Mouse (Mus musculus): Measurements from ENCODE around the gene Tubd1. TPM values are rescaled to one million over a fixed set of nuclear protein-coding genes. Genes with fewer than 3 reads are reported as not detected.

The Tubd1 gene
- polyA plus RNA-seq, 1 experiment from 2014 or later: 9.8 TPM

- Histone ChIP-seq H3K4me3 (replicated peaks) (no peak overlapping the region), H3K27me3 (no peaks in the 10 kb centered on the region), H3K27ac (replicated peaks) (peak overlapping the region; percentile 39; the same call in 1 of the 2 replicates), H3K4me1 (replicated peaks) (peaks cover 53% of the 10 kb centered on the region), H3K36me3 (replicated peaks) (peaks cover 4% of the 10 kb centered on the region; the same call in 1 of the 2 replicates), H3K9ac (no peak overlapping the region), H3K4me2 (no peak overlapping the region), H3K9me3 (replicated peaks) (no peaks in the 10 kb centered on the region)
- 61% methylated on average over 2 of the region's 2 CpGs for WGBS (ENCODE audit: insufficient replicate concordance)
- ATAC-seq (ENCODE audit: insufficient read depth): no peak
Observed at GRCm38 (mm10) chr11:86591931-86592616, 47.3 kb downstream of the Tubd1 start.

GRCm38 (mm10) chr11:86592993-86593392 is 48.2 kb downstream of the Tubd1 start:
- Histone ChIP-seq H3K9ac (no peak overlapping the region), H3K27ac (replicated peaks) (0 out of 2 replicates have a peak overlapping the region, but pooled peaks have one; percentile 25), H3K36me3 (replicated peaks) (peaks cover 4% of the 10 kb centered on the region; the same call in 1 of the 2 replicates), H3K27me3 (no peaks in the 10 kb centered on the region), H3K4me1 (replicated peaks) (peaks cover 44% of the 10 kb centered on the region), H3K9me3 (replicated peaks) (no peaks in the 10 kb centered on the region), H3K4me2 (no peak overlapping the region), H3K4me3 (replicated peaks) (no peak overlapping the region)
- 6% methylated on average over 3 of the region's 3 CpGs for WGBS (ENCODE audit: insufficient replicate concordance)
- ATAC-seq (ENCODE audit: insufficient read depth): peak; percentile 66

- no peak for ATAC-seq (ENCODE audit: insufficient read depth)
- Histone ChIP-seq H3K36me3 (replicated peaks) (peaks cover 4% of the 10 kb centered on the region; the same call in 1 of the 2 replicates), H3K27me3 (no peaks in the 10 kb centered on the region), H3K4me3 (replicated peaks) (no peak overlapping the region), H3K4me1 (replicated peaks) (peaks cover 40% of the 10 kb centered on the region), H3K27ac (replicated peaks) (0 out of 2 replicates have a peak overlapping the region, but pooled peaks have one; percentile 25), H3K4me2 (no peak overlapping the region), H3K9me3 (replicated peaks) (no peaks in the 10 kb centered on the region), H3K9ac (no peak overlapping the region)
- WGBS (ENCODE audit: insufficient replicate concordance): 54% methylated on average over 5 of the region's 5 CpGs
Observed at GRCm38 (mm10) chr11:86593443-86593842, 48.7 kb downstream of the Tubd1 start.

DNA sequence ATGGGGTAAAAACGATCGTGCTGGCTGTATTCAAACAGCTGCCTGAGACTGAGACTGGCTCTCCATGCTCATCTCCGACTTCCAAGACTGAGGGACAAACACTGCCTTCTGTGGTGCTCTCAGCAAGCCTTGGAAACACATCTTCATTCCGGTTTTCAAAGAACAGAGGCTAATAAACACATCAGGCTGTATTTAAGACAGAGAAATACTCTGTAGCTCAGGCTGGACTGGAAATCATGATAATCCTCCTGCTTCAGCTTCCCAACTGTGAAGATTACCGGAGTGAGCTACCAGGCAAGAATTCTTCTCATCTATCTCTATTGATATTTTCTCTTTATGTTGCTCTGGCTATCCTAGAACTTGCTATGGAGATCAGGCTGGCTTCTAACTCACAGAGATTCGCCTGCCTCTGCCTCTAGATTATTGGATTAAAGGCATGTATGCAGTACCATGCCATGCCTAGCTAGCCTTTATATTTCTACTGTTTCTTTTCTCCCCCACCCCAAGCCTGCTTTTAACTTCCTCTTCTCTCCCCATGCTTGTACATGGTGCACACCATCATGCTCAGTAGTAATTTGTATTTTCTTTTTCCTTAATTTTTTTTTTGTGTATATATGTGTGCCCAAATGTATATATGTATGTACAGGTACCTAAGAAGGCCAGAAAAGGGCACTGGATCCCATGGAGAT is 49.5 kb downstream of the Tubd1 start:
- 42% methylated on average over 6 of the region's 6 CpGs for WGBS (ENCODE audit: insufficient replicate concordance)
- Histone ChIP-seq H3K4me3 (replicated peaks) (no peak overlapping the region), H3K27ac (replicated peaks) (no peak overlapping the region), H3K27me3 (no peaks in the 10 kb centered on the region), H3K4me2 (no peak overlapping the region), H3K4me1 (replicated peaks) (peaks cover 33% of the 10 kb centered on the region), H3K9ac (no peak overlapping the region), H3K36me3 (replicated peaks) (peaks cover 10% of the 10 kb centered on the region; the same call in 1 of the 2 replicates), H3K9me3 (replicated peaks) (no peaks in the 10 kb centered on the region)
- no peak for ATAC-seq (ENCODE audit: insufficient read depth)

GRCm38 (mm10) chr11:86595366-86595765 is 50.6 kb downstream of the Tubd1 start:
- ATAC-seq (ENCODE audit: insufficient read depth): no peak
- Histone ChIP-seq H3K9me3 (replicated peaks) (no peaks in the 10 kb centered on the region), H3K4me1 (replicated peaks) (peaks cover 33% of the 10 kb centered on the region), H3K27me3 (no peaks in the 10 kb centered on the region), H3K27ac (replicated peaks) (no peak overlapping the region), H3K9ac (no peak overlapping the region), H3K4me2 (no peak overlapping the region), H3K4me3 (replicated peaks) (no peak overlapping the region), H3K36me3 (replicated peaks) (peaks cover 17% of the 10 kb centered on the region)
- WGBS (ENCODE audit: insufficient replicate concordance): 85% methylated on average over 6 of the region's 6 CpGs

- H3K27ac ChIP-seq (replicated peaks): no peak overlapping the region
- 75% methylated on average over 7 of the region's 7 CpGs for WGBS (ENCODE audit: insufficient replicate concordance)
Observed at GRCm38 (mm10) chr11:86596187-86596960, 51.6 kb downstream of the Tubd1 start.

DNA sequence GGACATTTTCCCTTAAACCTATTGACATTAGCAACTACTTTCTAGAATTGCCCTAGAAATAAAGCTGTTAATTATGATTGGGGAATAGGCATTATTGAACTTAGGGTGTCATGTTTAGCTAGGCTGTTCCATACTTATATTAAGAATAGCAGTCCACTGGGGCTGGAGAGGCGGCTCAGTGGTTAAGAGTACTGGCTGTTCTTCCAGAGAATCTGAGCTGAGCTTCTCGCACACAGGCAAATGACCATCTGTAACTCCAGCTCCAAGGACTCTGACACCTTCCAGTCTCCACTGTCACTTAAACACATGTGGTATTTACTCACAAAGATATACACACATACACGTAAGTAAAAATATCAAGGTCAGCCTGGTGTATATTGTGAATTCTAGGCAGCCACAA is 52.2 kb downstream of the Tubd1 start:
- no peaks in the 10 kb centered on the region for H3K9me3 ChIP-seq (replicated peaks)
- H3K4me1 ChIP-seq (replicated peaks): peaks cover 32% of the 10 kb centered on the region
- no peaks in the 10 kb centered on the region for H3K27me3 ChIP-seq
- no peak overlapping the region for H3K4me2 ChIP-seq
- 80% methylated on average over 3 of the region's 3 CpGs for WGBS (ENCODE audit: insufficient replicate concordance)
- no peak overlapping the region for H3K4me3 ChIP-seq (replicated peaks)
- H3K9ac ChIP-seq: no peak overlapping the region
- peaks cover 17% of the 10 kb centered on the region for H3K36me3 ChIP-seq (replicated peaks)
- no peak for ATAC-seq (ENCODE audit: insufficient read depth)
- no peak overlapping the region for H3K27ac ChIP-seq (replicated peaks)

More at GRCm38 (mm10) chr11:86596187-86596960, 51.6 kb downstream of the Tubd1 start:
- Histone ChIP-seq H3K36me3 (replicated peaks) (peaks cover 17% of the 10 kb centered on the region), H3K4me1 (replicated peaks) (peaks cover 33% of the 10 kb centered on the region), H3K4me3 (replicated peaks) (no peak overlapping the region), H3K9me3 (replicated peaks) (no peaks in the 10 kb centered on the region), H3K9ac (no peak overlapping the region), H3K27me3 (no peaks in the 10 kb centered on the region), H3K4me2 (no peak overlapping the region)
- ATAC-seq (ENCODE audit: insufficient read depth): no peak

GRCm38 (mm10) chr11:86598154-86598553 is 53.4 kb downstream of the Tubd1 start:
- H3K4me3 ChIP-seq (replicated peaks): no peak overlapping the region
- no peak overlapping the region for H3K9ac ChIP-seq
- peaks cover 25% of the 10 kb centered on the region for H3K4me1 ChIP-seq (replicated peaks)
- no peak for ATAC-seq (ENCODE audit: insufficient read depth)
- no peak overlapping the region for H3K27ac ChIP-seq (replicated peaks)
- no peak overlapping the region for H3K4me2 ChIP-seq
- no peaks in the 10 kb centered on the region for H3K9me3 ChIP-seq (replicated peaks)
- H3K27me3 ChIP-seq: no peaks in the 10 kb centered on the region
- 87% methylated on average over 5 of the region's 5 CpGs for WGBS (ENCODE audit: insufficient replicate concordance)
- peaks cover 17% of the 10 kb centered on the region for H3K36me3 ChIP-seq (replicated peaks)

DNA sequence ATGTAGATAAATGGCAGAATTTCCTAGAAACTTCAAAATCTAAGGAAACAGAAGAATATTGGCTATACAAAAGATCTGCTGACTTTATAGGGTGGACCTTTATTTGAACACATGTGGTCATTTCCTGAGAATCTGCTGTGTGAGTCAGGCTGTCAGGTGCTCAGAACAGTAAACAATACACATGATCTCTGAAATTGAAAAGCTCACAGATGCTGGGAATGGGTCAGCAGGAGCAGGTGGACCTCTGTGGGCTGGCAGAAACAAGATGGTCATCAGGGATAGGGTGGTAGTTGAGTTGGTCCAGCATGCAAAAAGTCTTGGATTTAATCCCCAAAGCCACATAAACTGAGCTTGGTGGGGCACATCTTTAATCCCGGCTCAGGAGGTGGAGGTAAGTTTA is 53.8 kb downstream of the Tubd1 start:
- Histone ChIP-seq H3K4me2 (no peak overlapping the region), H3K4me1 (replicated peaks) (peaks cover 24% of the 10 kb centered on the region), H3K9me3 (replicated peaks) (no peaks in the 10 kb centered on the region), H3K27me3 (no peaks in the 10 kb centered on the region), H3K27ac (replicated peaks) (0 out of 2 replicates have a peak overlapping the region, but pooled peaks have one; percentile 19), H3K36me3 (replicated peaks) (peaks cover 17% of the 10 kb centered on the region), H3K4me3 (replicated peaks) (no peak overlapping the region), H3K9ac (no peak overlapping the region)
- WGBS (ENCODE audit: insufficient replicate concordance): 76% methylated on average over 1 of the region's 1 CpGs
- no peak for ATAC-seq (ENCODE audit: insufficient read depth)

DNA sequence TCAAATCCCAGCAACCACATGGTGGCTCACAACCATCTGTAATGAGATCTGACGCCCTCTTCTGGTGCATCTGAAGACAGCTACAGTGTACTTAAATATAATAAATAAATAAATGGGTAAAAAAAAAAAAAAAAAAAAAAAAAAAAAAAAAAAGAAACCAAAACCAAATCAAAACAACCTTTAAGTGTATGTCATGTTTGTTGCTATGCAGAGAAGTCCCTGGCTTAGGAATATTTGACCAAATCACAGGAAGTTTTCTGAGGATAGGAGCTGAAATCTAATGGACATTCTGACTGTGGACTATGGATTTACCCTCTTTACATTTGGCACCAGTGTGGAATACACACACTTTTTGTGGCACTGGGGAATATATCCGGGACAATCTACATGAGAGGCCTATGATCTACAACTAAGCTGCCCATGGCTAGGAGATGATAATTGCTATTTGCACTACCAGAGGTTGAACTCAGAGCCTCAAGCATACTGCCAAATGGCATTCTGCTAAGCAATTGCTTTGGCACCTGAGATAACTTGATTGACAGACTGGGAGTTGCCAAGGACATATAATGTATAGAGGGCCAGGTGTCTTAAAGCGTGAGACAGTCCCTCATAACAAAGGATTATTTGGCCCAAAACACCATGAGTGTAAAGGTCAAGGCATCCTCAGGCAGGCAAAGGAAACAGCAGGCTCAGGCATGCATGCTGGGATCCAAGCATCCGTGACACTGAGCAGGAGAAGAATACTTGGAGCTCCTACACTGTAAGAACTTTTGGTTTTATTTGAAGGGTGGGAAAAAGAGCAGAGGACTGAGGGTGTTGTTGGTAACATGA is 54.8 kb downstream of the Tubd1 start:
- no peak overlapping the region for H3K4me2 ChIP-seq
- no peaks in the 10 kb centered on the region for H3K27me3 ChIP-seq
- ATAC-seq (ENCODE audit: insufficient read depth): no peak
- H3K27ac ChIP-seq (replicated peaks): no peak overlapping the region
- H3K9ac ChIP-seq: no peak overlapping the region
- no peaks in the 10 kb centered on the region for H3K9me3 ChIP-seq (replicated peaks)
- 74% methylated on average over 4 of the region's 4 CpGs for WGBS (ENCODE audit: insufficient replicate concordance)
- H3K4me1 ChIP-seq (replicated peaks): peaks cover 14% of the 10 kb centered on the region; the same call in 1 of the 2 replicates
- no peak overlapping the region for H3K4me3 ChIP-seq (replicated peaks)
- peaks cover 17% of the 10 kb centered on the region for H3K36me3 ChIP-seq (replicated peaks)

Data from liver, embryonic 15.5 days (tissue).